Mouse (Mus musculus) monocyte, adult 2 months (primary cell): ENCODE data around the gene A930018P22Rik.
"Not testable (repeated sequence)": the region's sequence is repeated elsewhere in the genome, so short reads cannot be mapped to it uniquely, and the experiment has no call there.

Experiments
- DNase-seq, 2 experiments: peaks; one replicate each; pipeline ENCODE4 v3.0.0; 2022; ENCODE audit warnings: low spot score in 2 of 2, low read depth in 1 of 2

The A930018P22Rik gene

DNA sequence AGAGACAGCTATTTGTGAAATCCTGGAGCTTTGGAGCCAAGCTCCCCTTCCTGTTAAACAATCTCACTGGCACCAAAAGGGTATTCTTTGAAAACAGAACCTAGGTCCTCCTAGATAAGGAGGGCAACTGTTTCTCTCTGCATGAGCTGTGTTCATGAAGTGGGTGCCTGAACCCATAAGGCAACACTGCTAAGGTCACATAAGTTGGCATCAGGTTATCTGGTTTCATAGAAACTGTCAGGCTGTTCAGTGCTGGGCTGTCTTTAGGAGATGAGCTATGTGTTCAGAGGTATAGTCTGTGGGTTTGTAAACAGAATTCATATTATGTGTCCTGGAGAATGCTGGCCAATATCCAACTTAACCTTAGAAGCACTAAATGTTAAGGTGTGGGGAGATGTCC is 5.4 kb upstream of the A930018P22Rik start:
- not testable (repeated sequence) for DNase-seq

DNA sequence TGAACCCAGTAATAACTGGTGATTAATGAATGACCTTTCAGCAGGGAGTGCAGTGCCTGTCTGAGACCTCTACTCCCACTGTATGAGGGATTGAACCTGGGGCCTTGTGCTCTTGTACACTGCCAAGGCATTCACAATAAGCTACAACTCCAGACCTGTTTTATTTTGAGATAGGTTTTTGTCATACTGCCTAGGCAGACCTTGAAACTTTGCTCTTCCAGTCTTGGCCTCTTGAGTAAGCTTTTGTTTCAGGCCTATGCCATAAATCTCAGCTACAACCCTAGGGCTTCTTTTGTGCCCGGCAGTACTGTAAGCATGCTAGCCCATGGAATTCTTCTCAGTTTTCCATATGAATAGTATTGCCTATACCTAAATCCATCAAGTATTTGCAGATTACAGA is 3.5 kb upstream of the A930018P22Rik start:
- no peak for DNase-seq

DNA sequence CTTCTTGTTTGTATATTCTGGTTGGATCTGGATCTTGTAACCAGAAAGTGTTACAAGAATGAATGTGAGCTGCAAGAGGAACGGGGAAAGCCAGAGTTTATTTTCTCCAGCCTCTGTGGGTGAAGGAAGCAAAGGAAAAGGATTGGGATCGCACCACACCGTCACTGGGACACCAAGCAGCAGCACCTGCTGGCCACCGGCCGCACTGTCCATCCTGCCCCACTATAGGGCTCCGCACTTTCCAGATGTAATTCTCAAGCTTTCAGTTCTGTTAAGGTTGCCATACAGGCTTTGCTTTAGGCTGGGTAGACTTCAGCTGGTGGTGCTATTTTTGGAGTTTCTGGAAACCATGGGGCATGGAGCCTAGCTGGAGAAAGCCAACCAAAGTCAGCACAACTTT is 2.3 kb upstream of the A930018P22Rik start:
- no peak for DNase-seq

DNA sequence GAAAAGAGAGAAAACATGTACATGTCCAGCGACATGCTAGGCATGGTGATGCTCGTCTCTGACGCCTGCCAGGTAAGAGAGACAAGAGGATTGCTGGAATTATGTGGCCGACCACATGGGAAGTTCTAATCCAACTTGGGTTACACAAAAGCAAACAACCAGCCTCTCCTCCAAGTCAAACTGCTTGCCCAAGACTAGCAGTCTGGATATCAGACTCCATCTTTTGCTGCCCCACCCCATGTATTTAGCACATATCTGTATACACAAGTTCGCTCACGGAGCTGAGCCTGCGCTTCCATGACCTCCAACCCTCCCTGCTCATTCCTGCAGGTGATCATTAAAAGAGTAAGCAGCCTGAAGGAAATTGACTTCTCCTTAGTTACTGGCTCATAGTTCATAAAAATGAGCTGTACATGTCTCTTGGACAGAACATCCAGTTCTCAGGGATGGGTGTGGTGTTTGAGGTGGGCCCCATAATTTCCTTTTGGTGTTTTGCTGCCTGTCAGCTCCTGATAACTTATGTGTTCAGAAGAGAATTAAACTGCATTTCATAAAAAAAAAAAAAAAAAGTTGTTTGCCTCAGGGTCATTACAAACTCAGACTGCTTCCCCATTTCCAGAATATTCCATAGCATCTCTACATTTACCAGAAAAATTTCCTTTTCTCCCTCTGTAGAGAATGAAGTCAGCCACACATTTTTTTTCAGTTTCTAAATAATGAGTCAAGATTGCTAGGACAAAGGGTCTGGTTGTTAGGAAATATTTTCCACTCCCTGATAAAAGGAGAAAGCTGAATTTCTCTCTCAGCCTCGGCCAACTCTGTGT is 676 bp upstream of the A930018P22Rik start:
- DNase-seq, result no peak

DNA sequence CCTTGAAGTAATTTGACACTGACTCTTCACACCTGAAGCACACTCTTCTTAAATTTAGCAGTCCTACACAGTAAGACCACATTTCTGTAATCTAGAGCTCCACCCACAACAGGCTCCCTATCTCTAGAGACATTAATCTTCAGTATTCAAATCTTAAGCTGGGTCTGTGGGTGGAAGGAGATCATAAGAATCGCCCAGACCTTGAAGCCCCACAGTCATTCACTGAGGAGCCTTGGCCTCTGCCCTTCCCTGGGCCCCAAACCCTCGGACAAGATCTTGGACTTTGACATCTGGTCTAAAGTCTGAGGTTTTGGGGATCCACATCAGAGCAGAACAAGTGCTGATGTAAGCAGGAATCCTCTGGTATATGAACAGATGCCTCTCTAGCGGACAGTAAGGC is 971 bp downstream of the A930018P22Rik start:
- no peak for DNase-seq

DNA sequence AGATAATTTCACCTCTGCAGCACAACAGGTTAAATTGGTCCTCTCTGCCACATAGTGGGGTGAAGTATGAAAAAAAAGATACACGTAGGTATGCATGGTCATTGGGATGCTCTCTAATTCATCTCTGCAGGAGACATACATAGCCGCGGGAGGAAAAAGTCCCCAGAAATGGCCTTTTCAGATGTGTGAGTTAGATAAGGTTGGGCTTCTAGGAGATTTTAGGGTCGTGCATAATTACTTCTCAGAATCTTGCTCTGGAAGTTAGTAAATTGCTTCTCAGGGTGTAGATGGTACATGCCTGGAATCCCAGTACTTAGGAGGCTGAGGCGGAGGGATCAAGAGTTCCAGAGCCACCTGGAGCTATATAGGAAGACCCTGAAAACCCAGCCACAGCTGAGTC is 1.5 kb downstream of the A930018P22Rik start:
- DNase-seq, result no peak

DNA sequence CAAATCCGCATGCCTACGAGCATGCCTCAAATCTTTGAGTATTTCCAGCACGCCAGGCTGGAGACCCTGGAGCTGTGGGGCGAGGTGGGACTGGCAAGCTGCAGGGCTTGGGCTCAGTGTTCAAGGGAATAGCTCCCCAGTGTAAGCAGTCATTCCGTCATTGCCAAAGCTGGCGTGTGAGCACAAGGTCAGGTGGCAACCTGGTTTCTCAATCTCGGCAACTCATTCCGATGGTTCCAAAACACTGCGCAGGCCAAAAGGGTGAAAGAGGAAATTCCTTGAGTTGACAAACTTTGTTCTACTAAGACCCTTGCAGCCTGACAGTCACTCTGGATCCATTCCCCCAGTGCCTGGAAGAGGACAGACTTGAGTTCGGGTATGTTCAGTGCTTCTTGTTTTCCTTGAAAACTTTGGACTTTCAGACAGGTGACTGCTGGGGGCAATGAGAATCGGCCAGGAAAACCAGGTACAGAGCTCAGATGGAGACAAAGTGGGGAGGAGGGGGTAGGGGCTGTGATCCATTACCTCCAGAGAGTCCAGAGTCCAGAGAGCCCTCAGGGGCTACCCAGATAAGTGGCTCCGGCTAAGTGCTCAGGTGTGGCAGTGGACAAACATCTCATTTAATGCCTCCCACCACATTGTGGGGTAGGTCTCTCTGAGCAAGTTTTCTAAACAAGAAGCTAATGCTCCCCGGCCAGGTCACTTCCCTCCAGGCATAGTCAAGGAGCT is 6.4 kb downstream of the A930018P22Rik start:
- DNase-seq, result no peak

DNA sequence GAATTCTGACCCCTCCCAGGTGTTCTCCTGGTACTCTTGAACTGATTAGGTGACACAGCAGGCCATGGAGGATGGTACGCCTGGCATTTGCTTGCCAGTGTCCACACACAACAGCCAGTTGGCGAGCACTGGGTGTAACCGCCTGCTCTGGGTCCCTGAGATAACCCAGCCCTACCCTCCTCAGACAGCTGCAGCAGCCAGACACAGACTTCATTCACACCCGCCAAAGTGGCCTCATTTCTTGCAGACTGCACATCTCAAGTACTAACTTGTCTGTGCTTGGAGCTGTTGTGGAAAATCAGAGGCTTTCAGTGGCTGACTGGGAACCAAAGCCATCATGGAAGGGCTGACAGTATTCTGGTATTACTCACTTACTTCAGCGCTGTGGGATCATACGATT is 7.6 kb downstream of the A930018P22Rik start:
- no peak for DNase-seq

DNA sequence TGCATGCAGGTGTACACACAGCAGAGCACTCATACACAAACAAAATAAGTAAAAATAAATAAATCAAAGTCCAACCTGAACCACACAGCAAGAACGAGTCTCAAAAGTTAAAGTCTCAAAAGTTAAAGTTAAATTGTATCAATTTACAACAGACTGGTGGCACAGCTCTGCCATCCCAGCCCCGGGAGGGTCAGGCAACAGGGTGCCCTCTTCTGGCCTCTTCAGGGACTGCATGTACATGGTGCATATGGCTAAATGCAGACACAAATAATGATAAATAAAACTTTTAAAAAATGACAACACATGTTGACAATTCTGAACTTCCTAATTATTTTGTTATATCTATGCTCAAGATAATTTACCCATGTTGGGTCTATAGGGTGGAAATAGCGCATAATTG is 8.4 kb downstream of the A930018P22Rik start:
- no peak for DNase-seq

DNA sequence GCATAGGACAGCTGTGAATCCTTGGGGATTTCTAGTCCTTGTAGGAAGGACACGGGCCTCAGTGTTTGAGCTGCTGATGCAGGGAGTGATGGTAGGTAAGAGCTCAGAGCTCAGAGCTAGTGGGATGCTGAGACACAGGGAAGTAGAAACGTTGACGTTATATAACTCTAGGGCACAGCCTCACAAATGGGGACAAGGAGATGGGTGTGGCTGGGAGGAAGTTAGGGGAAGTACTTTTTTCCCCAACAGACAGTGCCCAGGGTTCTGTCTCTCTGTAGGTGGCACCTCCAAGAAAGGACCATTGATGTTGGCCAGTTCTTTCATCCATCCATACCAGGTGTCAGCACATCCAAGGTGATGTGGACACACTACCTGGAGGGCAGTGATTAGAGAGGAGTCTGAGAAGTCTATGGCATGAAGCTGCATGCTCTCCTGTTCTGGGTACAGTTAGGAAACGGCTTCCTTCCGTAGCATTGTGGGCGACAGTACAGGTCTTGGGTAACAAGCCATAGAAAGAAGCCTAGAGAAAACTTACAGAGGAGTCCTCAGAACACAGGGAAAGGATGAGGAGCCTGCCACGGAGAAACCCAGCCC is 9.8 kb downstream of the A930018P22Rik start:
- no peak for DNase-seq

DNA sequence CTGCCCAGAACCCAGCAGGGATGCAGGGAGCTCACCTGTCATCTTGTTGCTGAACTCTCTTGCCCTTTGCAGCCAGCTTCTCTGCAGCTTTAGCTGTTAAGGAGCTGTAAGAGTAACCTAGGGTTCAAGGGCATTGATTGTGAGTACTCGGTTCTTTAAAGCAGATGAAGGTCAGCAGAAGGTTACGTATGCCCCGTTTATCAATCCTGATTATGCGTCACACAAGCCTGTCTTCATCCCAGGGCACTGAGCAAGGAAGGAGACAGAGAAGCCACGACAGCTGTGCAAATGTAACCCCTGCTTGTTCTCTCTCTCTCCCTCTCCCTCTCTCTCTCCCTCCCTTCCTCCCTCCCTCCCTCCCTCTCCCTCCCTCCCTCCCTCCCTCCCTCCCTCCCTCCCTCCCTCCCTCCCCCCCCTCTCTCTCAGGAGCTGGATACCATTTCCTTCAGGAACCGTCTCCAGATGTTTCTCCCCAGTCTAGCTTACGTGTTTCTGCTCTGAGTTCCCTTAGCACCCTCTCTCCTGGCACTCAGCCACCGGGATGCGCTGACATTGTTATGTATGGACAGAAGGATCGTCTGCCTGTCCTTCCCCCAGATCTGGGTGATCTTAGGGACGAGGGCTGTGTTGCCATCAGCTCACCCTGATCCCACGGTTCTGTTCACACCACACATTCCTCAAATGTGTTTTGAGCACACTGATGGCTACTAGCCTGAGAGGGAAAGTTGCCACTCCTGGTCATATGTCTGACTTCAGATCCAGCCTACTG is 10.7 kb downstream of the A930018P22Rik start:
- DNase-seq, result no peak

DNA sequence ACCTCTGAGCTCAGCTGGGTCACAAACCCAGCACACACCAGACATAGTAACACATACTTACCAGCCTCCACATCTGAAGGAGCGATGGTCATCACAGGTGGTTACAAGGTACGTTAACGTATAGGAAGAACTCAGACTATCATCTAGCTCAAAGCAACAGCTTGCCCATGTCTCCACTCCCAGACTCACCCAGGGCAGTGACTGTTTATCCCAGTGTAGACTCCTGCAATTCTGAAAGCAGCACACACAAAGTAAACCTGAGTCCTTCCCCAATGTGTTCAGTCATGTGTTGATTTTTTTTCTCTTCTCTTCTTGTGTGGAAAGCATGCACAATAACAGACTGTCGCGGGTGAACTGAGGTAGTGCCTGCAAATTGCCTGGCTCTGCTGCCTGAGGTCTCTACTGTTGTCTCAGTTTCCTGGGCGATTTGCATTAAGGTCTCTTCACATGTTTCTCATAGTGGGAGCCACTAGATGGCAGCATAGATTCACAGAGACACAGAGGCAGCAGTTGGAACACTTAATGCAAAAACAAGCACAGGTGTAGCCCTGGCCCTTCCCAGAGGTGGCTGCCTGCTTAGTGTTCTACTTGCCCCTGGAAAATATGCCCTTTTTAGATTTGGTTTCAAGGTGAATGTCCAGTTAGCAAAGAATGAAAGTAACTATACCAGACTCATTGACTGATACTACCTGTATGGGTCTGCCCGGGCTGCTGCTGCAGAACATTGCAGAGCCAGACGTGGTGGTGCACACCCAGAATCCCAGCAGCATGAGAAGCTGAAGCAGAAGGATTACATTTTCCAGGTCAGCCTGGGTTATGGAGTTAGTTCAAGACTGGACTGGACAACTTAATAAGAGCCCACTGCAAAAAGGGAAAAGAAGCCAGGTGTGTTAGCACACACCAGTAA is 11.8 kb downstream of the A930018P22Rik start:
- no peak for DNase-seq

DNA sequence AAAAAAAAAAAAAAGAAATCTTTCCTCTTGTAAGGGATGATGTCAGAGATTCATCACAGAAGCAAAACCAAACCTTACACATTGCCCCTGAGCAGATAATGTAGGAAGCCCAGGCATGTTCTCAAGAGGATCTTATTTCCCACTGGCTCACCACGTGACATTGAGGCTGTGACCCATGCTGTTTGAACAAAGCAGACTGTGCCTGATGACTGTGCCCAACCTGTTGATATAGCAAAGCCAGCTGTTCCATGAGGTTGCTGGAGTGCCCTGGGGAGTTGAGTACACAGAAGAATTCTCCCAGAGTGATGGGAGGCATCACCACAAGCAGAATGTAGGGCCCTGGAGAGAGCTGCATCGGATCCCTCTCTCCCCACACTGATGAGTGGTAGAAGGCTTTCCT is 13.4 kb downstream of the A930018P22Rik start:
- no peak for DNase-seq

DNA sequence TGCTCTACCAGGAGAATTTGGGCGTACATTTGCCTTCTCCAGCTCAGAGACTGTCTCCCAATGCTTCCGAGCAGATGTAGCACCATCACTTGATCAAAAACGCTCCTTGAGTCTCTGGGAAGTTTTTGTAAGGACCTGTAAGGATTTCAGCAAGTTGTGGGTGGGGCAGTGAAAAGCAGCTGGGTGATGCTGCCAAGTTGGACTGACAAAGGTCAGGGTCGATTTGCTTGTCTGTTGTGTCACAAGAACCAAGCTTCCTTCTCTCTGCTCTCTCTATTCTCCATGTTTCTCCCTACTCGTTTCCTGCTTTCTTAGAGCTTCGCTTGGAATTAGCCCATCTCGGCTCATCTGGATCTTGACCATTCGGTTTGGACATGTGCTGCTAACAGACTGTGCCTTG is 19.6 kb downstream of the A930018P22Rik start:
- no peak for DNase-seq

DNA sequence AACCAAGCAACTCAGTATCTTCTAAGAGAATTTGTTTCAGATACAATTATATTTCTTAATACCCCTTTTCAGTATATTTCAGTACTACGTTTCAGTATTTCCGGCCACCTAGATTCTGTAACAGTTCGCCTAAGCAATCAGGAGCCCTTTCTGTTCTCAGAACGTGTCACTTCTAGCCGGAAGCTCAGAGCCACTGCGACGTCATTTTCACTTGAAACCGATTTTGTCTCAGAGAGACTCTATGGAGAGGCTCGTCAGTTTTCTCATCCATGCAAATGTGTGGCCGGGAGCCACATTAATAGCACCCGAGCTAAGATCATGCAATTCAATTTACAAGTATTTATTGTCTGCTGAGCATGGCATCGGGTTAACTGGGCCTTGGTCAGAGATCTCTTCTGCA is 21.4 kb downstream of the A930018P22Rik start:
- no peak for DNase-seq

DNA sequence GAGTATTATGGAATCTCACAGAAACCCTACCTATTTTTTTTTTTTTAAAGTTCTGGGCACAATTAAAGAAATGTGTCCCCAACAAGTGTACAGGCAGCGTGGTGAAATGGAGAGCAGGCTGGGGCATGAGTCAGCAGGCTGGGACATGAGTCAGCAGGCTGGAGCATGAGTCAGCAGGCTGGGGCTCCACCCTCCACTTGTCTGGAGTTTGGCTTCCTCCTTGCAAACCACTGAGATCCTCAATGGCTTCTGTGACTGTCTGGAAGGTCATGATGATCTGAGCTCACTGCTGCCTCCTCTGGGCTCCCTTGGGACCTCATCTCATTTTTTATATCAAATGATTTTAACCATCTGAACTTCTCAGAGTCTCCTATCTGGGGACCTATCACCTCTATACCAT is 23.4 kb downstream of the A930018P22Rik start:
- DNase-seq, result no peak

DNA sequence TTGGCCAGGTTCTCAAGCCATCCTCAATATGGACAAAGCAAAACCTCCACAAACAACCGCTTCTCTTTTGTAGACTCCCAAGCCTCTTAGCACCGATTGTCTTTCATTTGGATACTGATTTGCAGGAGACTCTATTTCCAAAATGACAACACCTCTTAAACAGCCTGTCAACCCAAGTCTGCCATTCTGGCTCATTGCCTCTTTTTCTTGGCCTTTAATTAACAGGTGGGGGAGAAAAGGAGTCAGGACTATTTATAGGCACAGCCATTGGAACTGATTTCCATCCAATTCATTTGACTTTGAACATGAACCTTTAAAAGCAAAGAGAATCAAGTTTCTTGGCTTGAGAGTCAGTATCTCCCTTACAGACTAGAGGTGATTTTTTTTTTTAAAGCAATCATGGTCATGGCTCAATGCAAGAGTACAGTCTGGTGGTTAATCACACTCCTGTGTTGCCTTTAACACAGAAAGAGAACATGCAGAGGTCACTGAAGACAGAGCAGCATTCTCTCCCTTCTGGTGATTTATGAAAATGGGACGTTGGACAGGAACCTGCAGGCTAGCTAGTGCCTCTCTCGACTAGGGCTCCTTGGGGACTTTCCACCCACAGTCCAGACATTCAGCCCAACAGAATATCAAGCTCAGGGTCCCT is 25.5 kb downstream of the A930018P22Rik start:
- DNase-seq, result no peak

DNA sequence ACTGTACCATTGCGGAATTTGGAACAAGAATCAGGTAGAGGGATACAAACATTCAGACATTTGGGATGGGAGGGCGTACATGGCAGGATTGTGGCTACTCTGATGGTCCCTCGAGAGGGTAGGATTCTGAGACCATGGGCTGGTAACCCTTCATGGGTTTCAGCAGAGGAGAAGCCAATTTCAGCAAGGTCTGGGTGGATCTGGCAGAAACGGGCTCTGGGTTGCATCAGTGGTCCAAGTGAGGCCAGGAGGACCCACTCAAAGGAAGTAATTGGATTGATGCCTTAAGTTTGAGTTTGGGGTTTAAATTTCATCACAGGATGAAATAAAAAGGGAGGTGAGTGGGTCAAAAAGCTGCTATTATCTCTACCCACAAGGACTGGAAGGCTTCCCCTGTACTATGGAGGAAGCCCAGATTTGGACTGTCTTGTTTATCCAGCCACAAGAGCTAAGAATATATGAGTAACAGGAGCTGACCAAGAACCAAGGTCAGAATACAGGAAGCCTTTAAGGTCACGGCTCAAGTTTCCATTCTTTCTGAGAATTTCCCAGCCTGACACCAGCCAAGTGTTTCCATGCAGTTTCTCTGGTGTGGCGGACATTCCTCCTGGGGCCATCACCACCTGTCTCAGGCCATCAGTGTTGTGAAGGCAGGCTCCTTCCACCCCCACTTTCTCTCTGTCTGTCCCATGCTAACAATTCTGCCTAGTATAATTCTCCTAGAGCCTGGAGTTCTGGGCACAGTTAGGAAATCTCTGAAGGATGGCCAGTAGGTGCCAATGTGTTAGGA is 28.2 kb downstream of the A930018P22Rik start:
- DNase-seq, result no peak

DNA sequence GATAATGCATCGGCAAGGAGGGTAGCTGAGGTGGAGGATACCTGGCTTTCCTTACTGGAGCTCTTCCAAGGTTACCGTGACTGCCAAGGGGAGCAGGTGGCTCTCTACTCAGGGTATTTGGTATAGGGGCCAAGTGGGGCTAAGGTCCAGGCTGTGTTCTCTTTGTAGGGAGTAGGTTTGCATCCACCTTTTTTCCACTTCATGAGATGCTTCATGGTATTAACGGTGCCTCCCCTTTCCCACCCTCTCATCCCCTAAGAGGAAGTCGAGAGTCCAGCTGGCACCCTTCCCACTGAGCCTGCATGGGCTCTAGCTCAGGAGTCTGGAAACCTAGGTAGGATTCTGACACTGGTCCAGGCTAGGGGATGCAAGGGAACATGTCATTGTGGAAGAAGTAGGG is 30.8 kb downstream of the A930018P22Rik start:
- no peak for DNase-seq
